Mouse (Mus musculus) limb, embryonic 10.5 days (tissue): ENCODE measurements around the gene Gm44790. TPM values are rescaled to one million over a fixed set of nuclear protein-coding genes. Genes with fewer than 3 reads are reported as not detected.
A peak's percentile ranks its signal among the peaks of the same experiment; 100 is the strongest.

Experiments used
- DNase-seq: peaks from one replicate; pipeline ENCODE4 v3.0.0-alpha.2; 2017; ENCODE audit warnings: low spot score
- H3K27ac ChIP-seq: fragments of 300-500 bp; sonication (generic); 2 replicates; pipeline ENCODE4 v1.5.1; 2016; ENCODE audit warnings: mild to moderate bottlenecking
- H3K27me3 ChIP-seq: fragments of 300-500 bp; sonication (generic); 2 replicates; pipeline ENCODE4 v1.6.1; 2016; ENCODE audit warnings: low read depth, mild to moderate bottlenecking; ENCODE audit not compliant: poor library complexity, severe bottlenecking
- H3K36me3 ChIP-seq: fragments of 300-500 bp; sonication (generic); 2 replicates; pipeline ENCODE4 v1.6.1; 2016; ENCODE audit warnings: mild to moderate bottlenecking, moderate library complexity
- H3K4me1 ChIP-seq: fragments of 300-500 bp; sonication (generic); 2 replicates; pipeline ENCODE4 v1.6.1; 2016
- H3K4me3 ChIP-seq: fragments of 300-500 bp; sonication (generic); 2 replicates; pipeline ENCODE4 v1.5.1; 2016; ENCODE audit warnings: mild to moderate bottlenecking, moderate library complexity
- H3K9me3 ChIP-seq: fragments of 300-500 bp; sonication (generic); replicated peaks from 2 replicates; pipeline ENCODE4 v1.6.1; 2016; ENCODE audit warnings: mild to moderate bottlenecking
- WGBS: fragments of 180-500 bp; shearing (Covaris S2); methylation state at CpG from one replicate; pipeline ENCODE4 v1.1.7; 2016; 5-methylcytosine and 5-hydroxymethylcytosine counted together
- polyA plus RNA-seq: library from polyadenylated mRNA; unstranded; fragments of >200 nt; fragmentation: Nextera tagmentation; extraction: Ambion mirVana; gene quantifications from 2 replicates; pipeline ENCODE4 v1.2.1, GENCODE M21; 2016

Gm44790 gene
- polyA plus RNA-seq, 1 experiment from 2014 or later = not detected

GRCm38 (mm10) chr6:86471317-86471716, 44.9 kb downstream of the Gm44790 start:
- no peaks in the 10 kb centered on the region for H3K27me3 ChIP-seq
- no peaks in the 10 kb centered on the region for H3K9me3 ChIP-seq
- WGBS = 95% methylated on average over 3 of the region's 3 CpGs
- peaks cover 26% of the 10 kb centered on the region for H3K4me1 ChIP-seq
- H3K4me3 ChIP-seq = peak overlapping the region; percentile 53
- peak overlapping the region; percentile 93 for H3K27ac ChIP-seq
- DNase-seq = no peak
- peaks cover 44% of the 10 kb centered on the region for H3K36me3 ChIP-seq

GRCm38 (mm10) chr6:86471760-86472099, 45.3 kb downstream of the Gm44790 start:
- no peak for DNase-seq
- H3K4me3 ChIP-seq = peak overlapping the region; percentile 53
- peaks cover 26% of the 10 kb centered on the region for H3K4me1 ChIP-seq
- H3K36me3 ChIP-seq = peaks cover 41% of the 10 kb centered on the region
- H3K9me3 ChIP-seq = no peaks in the 10 kb centered on the region
- peak overlapping the region; percentile 93 for H3K27ac ChIP-seq
- no peaks in the 10 kb centered on the region for H3K27me3 ChIP-seq
- 28% methylated on average over 9 of the region's 9 CpGs for WGBS

DNA sequence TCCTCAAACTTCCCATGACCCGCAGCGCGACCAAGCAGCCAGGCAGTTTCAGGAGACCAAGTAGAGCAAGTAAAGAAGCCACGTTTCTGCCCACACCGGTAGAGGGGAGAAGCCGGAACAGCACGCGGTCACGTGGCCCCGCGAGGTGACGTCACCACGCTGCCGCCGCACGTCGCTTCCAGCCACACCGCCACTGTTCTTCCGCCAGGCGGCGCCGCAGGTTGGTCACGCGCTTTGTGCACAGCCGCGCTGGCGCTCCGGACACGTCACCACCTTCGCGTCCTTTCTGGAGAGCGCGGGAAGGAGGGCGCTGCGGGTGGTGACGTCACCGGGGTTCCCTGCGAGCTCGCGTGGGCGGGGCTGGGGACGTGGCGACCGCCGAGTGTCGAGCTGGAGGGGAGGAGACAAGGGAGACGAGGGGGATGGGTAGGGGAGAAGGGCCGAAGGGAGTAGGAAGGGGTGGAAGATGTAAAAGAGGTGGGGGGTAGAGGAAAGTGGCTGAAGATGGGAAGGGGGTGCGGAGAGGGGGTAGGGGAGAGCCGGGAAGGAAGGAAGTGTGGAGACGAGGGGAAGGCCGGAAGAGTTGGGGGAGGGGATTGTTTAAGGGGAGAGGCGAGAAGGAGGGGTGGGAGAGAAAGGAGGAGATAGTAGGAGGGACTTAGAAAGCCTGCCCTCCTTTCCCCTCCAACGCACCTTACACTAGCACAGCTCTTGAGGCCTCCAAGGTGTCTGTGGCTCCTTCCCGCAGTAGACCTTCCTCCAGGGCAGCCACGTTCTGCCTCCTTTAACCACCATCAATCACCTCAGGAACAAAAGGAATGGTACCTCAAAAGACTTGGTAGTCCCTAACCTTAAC, 45.9 kb downstream of the Gm44790 start:
- no peaks in the 10 kb centered on the region for H3K9me3 ChIP-seq
- H3K36me3 ChIP-seq = peaks cover 35% of the 10 kb centered on the region
- H3K4me1 ChIP-seq = peaks cover 26% of the 10 kb centered on the region
- under 1% methylated on average over 56 of the region's 56 CpGs for WGBS
- H3K27ac ChIP-seq = peak overlapping the region; percentile 93
- DNase-seq = peak; percentile 100
- peak overlapping the region; percentile 53 for H3K4me3 ChIP-seq
- H3K27me3 ChIP-seq = no peaks in the 10 kb centered on the region

- Histone ChIP-seq H3K27ac (peak overlapping the region; percentile 93), H3K36me3 (peaks cover 29% of the 10 kb centered on the region), H3K4me1 (peaks cover 29% of the 10 kb centered on the region), H3K9me3 (no peaks in the 10 kb centered on the region), H3K4me3 (peak overlapping the region; percentile 53), H3K27me3 (no peaks in the 10 kb centered on the region)
- DNase-seq = peak; percentile 47
- WGBS = 62% methylated on average over 7 of the region's 7 CpGs
These were observed 46.6 kb downstream of the Gm44790 start for GRCm38 (mm10) chr6:86473077-86473476.

- H3K27ac ChIP-seq = no peak overlapping the region
- H3K9me3 ChIP-seq = no peaks in the 10 kb centered on the region
- no peak overlapping the region for H3K4me3 ChIP-seq
- peaks cover 39% of the 10 kb centered on the region for H3K4me1 ChIP-seq
- H3K36me3 ChIP-seq = peaks cover 19% of the 10 kb centered on the region
- 95% methylated on average over 5 of the region's 5 CpGs for WGBS
- DNase-seq = no peak
- H3K27me3 ChIP-seq = no peaks in the 10 kb centered on the region
These were observed 47.6 kb downstream of the Gm44790 start for GRCm38 (mm10) chr6:86474072-86474471.

DNA sequence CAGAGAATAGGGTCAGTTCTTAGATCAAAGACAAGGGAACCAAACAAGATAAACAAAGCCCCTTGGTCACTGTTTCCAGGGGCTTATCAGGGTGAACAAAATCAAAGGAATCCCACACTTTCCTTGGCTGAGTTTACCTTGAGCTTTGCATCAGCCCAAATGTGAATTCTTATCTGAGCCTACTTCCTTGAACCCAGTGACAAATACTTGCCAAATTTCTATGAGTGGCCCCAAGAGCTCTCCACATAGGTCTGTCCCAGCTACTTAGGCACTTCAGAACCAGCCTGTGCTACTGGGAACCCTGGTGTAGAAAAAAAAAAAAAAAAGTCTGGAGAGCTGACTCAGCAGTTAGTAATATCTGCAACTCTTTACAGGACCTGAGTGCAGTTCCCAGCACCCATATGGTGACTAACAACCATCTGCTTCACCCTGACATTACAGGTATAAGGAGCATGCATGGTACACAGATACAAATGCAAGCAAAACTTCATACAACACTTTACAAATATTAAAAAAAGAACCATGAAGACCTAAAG, 48.3 kb downstream of the Gm44790 start:
- Histone ChIP-seq H3K9me3 (no peaks in the 10 kb centered on the region), H3K27me3 (no peaks in the 10 kb centered on the region), H3K4me3 (no peak overlapping the region), H3K4me1 (peaks cover 45% of the 10 kb centered on the region), H3K36me3 (peaks cover 13% of the 10 kb centered on the region), H3K27ac (no peak overlapping the region)
- DNase-seq = no peak

DNA sequence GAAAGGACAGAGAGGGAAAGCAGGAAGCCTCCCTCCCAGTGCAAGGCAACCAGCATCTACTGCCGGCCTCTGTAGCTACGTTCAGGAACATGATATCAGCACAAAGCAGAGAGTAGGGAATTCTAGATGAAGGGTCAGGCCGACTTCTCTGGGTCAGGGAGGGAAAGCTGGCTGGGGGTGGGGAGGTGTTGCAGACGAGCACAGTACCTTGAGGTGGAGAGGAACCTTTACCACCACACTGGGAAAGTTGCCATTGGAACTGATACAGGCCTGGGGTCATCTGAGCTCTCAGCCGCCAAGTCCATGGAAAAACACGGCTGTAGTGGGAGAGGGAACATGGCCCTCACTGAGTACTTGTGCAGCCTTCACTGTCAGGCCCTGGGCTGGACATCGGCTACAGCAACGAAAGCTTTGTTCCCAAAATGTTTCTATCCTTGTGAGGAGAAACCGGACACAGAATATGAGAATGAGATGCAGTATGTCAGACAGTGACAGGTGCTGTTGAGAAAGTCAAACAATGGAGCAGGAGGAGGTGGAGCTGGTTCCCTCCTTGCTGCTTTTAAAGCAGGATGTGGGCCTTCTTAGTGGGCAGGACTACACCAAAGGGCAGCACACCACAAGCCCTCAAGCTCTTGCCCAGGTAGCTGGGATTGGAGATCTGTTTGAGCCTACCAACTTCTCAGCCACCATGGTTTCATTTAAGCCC, 49.2 kb downstream of the Gm44790 start:
- peaks cover 54% of the 10 kb centered on the region for H3K4me1 ChIP-seq
- H3K9me3 ChIP-seq = no peaks in the 10 kb centered on the region
- 0 out of 2 replicates have a peak, but pooled peaks cover 4% of the 10 kb centered on the region for H3K36me3 ChIP-seq
- peak overlapping the region; percentile 17; the same call in 1 of the 2 replicates for H3K4me3 ChIP-seq
- H3K27me3 ChIP-seq = no peaks in the 10 kb centered on the region
- H3K27ac ChIP-seq = peak overlapping the region; percentile 61; the same call in 1 of the 2 replicates
- DNase-seq = no peak
- WGBS = 83% methylated on average over 9 of the region's 9 CpGs

- WGBS = 88% methylated on average over 5 of the region's 5 CpGs
- Histone ChIP-seq H3K4me1 (peaks cover 60% of the 10 kb centered on the region), H3K4me3 (no peak overlapping the region), H3K9me3 (no peaks in the 10 kb centered on the region), H3K27me3 (no peaks in the 10 kb centered on the region), H3K27ac (no peak overlapping the region), H3K36me3 (0 out of 2 replicates have a peak, but pooled peaks cover 2% of the 10 kb centered on the region)
- no peak for DNase-seq
These were observed 50.5 kb downstream of the Gm44790 start for GRCm38 (mm10) chr6:86476931-86477330.

DNA sequence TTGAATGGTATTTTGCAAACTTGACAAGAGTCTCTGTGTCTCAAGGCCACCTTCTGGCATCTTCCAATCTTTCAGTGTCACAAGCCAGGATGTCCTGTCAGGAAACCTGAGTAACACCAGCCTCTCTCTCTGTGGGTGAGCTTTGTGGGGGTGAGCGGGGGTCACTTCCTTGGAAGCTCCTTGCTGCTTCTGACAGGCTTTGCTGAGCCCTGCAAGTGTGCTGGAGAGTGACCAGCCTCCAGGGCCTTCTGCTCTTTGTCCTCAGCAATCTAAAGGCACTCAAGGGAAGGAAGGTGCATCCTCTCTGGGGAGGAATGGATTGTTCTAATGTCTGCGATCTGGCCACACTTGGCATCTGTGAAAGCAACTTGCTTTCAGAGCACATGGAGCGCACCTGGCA, 52.9 kb downstream of the Gm44790 start:
- Histone ChIP-seq H3K4me3 (no peak overlapping the region), H3K36me3 (0 out of 2 replicates have a peak, but pooled peaks cover 2% of the 10 kb centered on the region), H3K27me3 (no peaks in the 10 kb centered on the region), H3K27ac (peak overlapping the region; percentile 81), H3K9me3 (no peaks in the 10 kb centered on the region), H3K4me1 (peaks cover 48% of the 10 kb centered on the region)
- no peak for DNase-seq
- 63% methylated on average over 3 of the region's 3 CpGs for WGBS

GRCm38 (mm10) chr6:86479816-86480188, 53.3 kb downstream of the Gm44790 start:
- H3K4me3 ChIP-seq = peak overlapping the region; percentile 34; the same call in 1 of the 2 replicates
- no peak for DNase-seq
- H3K27me3 ChIP-seq = no peaks in the 10 kb centered on the region
- peak overlapping the region; percentile 81 for H3K27ac ChIP-seq
- H3K9me3 ChIP-seq = no peaks in the 10 kb centered on the region
- 0 out of 2 replicates have a peak, but pooled peaks cover 1% of the 10 kb centered on the region for H3K36me3 ChIP-seq
- peaks cover 48% of the 10 kb centered on the region for H3K4me1 ChIP-seq

- Histone ChIP-seq H3K4me3 (peak overlapping the region; percentile 34), H3K27ac (peak overlapping the region; percentile 81), H3K4me1 (peaks cover 46% of the 10 kb centered on the region), H3K36me3 (no peaks in the 10 kb centered on the region), H3K27me3 (no peaks in the 10 kb centered on the region), H3K9me3 (no peaks in the 10 kb centered on the region)
- WGBS = 46% methylated on average over 9 of the region's 9 CpGs
- peak; percentile 39 for DNase-seq
These were observed 53.9 kb downstream of the Gm44790 start for GRCm38 (mm10) chr6:86480189-86480831.

DNA sequence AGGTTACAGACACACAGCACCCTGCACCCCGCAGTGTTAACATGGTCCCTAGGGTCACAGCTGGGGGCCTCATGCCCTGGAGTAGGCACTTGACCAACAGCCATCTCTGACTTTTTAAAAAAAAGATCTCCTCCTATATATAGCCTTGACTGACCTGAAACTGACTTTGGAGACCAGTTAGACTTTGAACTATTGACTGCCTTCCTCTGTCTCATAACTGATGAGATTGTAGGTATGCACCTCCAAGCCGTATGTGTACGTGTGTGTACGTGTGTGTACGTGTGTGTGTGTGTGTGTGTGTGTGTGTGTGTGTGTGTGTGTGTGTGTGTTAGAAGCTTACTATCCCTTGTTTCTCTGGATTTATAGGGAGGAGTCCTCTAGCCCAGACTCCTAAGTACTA, 55.4 kb downstream of the Gm44790 start:
- no peak for DNase-seq
- no peaks in the 10 kb centered on the region for H3K27me3 ChIP-seq
- H3K9me3 ChIP-seq = no peaks in the 10 kb centered on the region
- 95% methylated on average over 5 of the region's 5 CpGs for WGBS
- no peaks in the 10 kb centered on the region for H3K36me3 ChIP-seq
- no peak overlapping the region for H3K4me3 ChIP-seq
- H3K27ac ChIP-seq = peak overlapping the region; percentile 42; the same call in 1 of the 2 replicates
- peaks cover 40% of the 10 kb centered on the region for H3K4me1 ChIP-seq
